Mouse (Mus musculus) R1 (cell line): ENCODE data around the gene Alpk1.

ENCODE experiments used
- DNase-seq: peaks from one replicate; pipeline ENCODE4 v3.0.0-alpha.2; 2018; ENCODE audit warnings: low read depth, low spot score

The Alpk1 gene

DNA sequence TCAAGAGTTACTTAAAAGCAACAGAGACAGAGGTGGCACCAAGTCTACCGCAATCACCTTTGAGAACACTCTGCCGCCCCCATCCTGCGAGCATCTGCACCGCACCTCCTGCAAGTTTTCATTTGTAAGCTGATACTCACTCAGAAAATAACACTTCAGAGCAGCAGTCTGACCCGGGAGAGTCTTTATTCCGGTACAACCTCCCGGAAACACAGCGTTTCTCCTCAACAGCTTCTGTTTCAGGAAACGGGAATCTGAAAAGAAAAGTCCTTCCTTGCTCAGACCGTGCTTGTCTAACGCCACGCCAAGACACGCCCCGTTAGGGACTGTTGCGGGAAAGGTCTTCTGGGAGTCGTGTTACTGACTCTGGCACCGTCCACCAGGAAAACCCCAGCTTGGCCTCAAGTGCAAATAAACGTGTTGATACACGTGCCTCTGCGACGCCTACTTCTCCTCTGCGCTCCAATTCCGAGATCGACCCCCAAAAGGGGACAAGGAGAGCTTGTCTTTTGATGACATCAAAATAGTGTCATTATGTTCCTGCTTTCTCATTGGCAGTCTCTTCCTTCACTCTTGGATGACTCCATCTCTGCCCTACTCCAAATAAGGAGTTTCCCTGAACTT lies at the start of gene Alpk1:
Gene Alpk1 (minus strand): TSS at position 507 of the 624 bp plus-strand sequence.
- DNase-seq = peak; percentile 71

DNA sequence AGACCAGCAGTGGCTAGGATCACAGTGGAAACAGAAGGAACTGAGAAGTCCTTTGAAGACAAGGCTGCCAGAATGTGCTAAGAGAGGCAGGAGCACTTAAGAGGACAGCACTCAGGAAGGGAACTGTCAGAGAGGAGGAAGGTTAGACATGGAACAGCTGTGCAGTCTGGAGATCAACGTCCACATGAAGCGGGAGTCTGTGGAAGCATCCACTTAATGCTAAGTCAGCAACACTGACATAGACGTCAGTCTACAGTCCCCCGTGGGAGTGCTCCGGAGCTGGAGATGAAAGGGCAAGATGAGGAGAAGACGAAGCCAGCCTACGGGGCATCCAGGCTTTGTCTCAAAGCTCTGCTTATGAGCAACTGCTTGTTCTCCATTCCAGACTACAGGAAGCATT lies 46.8 kb upstream of the Alpk1 start:
- DNase-seq = no peak

DNA sequence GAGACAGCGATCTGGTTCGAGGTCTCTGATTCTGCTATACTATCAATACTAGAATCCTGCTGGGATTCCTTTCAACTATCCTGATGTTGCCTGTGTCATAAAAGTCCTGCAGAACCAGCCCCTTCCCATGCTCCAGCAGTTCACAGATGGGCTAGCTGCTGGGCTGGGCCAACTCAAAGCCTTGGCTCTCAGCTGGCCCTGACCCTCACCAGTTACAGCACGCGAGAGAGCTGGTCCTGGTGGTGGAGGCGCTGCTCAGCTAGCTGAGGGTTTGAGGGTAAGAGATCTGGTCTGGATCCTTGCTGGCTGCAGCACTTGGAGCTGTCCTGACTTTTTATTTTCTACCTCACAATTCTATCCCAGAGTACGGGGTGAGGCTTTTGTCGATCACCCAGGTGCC lies 46.2 kb upstream of the Alpk1 start:
- no peak for DNase-seq

- no peak for DNase-seq
Observed at GRCm38 (mm10) chr3:127823886-127824863, 43.8 kb upstream of the Alpk1 start.

DNA sequence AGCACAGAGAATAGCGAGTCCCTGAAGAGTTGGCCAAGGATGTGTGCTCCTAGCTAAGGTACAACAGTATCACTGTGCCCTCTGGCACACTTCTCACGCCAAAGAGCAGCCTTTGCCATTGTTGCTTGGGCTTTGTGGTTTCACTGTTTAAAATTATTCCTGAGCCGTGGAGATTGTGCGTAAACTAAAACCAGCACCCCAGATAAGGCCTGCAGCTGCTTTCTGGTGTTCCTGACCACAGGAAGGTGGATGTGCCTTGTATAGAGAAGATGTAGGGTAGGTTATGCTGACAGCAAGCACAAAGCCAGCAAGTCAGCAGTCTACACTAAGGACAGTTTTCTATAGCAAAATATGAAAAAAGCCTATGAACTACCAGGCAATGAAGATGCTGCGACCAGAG lies 40.9 kb upstream of the Alpk1 start:
- no peak for DNase-seq

DNA sequence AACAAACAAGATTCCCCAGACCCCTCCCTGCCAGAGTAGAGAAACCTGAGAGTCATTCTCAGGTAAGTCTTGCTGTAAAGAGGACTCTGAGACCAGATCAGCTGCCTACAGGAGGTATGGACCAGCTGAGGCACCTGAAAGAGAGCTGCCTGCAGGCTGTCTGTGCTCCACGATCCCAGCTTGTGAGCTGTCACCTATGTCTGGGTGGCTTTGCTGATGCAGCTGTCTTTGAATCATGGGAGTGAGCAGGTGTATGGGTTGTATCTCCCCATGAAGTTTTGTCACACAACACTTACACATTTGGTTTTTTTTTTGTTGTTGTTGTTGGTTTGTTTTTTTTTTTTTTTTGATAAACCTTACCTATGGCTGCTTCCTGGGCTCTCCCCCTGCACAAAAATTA lies 40.1 kb upstream of the Alpk1 start:
- no peak for DNase-seq

DNA sequence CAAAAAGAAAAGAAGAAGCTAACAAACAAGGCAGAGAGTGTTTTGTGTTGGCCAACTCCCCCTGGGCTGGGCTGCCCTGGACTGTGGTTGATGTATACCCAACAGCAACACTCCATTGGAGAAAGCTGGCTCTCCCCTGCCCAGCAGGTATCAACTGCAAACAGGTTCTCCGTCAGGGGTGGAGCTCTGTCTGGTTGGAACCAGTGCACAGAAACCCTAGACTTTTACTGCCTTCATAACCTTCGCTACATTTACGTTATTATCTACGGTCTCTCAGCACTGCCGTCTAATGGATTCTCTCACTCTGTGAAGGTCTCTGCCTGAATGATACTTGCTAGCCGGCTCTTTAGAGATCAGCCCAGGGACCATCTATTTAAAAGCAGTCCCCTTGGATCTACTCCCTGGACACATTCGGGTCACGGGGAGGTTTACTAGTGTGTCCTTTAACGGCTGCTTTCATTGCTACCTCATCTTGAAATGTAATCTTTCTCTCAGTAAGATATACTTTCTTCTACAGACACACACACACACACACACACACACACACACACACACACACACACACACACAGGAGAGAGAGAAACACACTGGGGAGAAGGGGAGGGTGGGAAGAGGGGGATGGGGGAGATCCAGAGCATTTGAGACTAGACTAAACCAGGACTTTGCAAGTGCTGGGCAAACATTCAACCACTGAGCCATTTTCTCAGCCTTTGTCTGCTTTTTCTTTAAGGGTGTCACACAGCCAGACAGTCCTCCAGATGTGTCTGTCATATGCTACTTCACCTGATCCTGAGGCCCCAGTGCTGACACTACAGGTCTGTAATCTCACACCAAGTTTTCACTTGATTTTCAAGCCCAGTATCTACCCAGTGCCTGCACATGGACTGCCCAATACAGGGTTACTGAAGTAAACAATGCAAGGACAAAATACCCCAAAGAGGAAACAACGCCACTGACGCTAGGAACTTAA lies 38.7 kb upstream of the Alpk1 start:
- peak; percentile 17 for DNase-seq

- DNase-seq = no peak
Observed at GRCm38 (mm10) chr3:127817120-127817683, 36.9 kb upstream of the Alpk1 start.

DNA sequence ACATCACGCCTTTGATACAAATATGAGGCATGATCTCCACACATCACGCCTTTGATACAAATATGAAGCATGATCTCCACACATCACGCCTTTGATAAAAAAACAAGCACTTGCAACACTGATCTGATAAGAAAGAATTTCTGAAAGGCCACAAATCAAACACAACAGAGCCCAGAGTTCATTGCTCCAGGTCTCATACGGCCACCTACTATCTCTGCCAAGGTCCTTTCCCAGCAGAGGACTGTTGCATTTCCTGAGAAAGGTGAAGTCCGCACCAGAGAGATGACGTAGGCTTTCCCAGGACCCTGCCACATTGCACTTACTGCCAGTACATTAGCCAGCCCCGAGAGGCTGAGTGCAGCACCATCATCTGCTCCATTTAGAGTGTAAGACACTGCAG lies 28.8 kb upstream of the Alpk1 start:
- DNase-seq = no peak

GRCm38 (mm10) chr3:127807846-127808245 lies 27.5 kb upstream of the Alpk1 start:
- no peak for DNase-seq

GRCm38 (mm10) chr3:127805991-127806390 lies 25.7 kb upstream of the Alpk1 start:
- peak; percentile 20 for DNase-seq

GRCm38 (mm10) chr3:127805071-127805470 lies 24.7 kb upstream of the Alpk1 start:
- DNase-seq = no peak

GRCm38 (mm10) chr3:127804439-127804838 lies 24.1 kb upstream of the Alpk1 start:
- DNase-seq = no peak

DNA sequence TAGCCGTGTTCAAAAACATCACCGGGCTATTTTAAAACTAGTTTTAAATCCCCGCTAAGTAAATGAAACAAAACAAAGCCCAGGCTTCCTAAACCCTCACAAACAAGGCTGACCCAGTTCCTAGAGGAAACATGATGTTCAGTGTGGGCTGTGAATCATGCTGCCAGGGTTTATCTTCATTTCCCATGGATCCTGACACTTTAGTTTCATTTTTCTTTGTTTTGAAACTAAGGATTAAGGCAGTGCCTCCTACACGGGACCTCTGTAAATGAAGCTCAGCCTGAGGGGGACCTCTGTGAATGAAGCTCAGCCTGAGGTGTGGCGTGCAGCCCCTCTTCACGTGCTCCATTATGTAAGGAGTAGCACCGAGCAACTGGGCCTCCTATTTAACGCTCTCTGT lies 22.5 kb upstream of the Alpk1 start:
- no peak for DNase-seq

- no peak for DNase-seq
Observed at GRCm38 (mm10) chr3:127801162-127801561, 20.8 kb upstream of the Alpk1 start.

- no peak for DNase-seq
Observed at GRCm38 (mm10) chr3:127796271-127796670, 15.9 kb upstream of the Alpk1 start.

- peak; percentile 25 for DNase-seq
Observed at GRCm38 (mm10) chr3:127795762-127796161, 15.4 kb upstream of the Alpk1 start.

DNA sequence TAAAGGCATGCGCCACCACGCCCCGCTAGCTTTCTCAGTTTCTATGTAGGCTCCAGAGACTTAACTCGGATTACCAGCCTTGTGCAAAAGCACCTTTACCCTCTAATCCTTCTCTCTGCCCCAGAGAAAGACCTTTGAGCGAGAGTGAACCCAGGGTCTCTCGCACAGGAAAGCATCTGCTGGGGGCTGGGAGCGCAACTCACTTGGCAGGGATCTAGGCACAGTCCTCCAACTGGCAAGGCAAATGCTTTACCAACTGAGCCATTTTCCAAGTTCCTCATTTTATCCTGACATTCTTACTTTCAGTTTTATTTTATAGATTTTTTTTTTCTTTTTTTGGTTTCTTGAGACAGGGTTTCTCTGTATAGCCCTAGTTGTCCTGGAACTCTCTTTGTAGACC lies 12.7 kb upstream of the Alpk1 start:
- DNase-seq = no peak

DNA sequence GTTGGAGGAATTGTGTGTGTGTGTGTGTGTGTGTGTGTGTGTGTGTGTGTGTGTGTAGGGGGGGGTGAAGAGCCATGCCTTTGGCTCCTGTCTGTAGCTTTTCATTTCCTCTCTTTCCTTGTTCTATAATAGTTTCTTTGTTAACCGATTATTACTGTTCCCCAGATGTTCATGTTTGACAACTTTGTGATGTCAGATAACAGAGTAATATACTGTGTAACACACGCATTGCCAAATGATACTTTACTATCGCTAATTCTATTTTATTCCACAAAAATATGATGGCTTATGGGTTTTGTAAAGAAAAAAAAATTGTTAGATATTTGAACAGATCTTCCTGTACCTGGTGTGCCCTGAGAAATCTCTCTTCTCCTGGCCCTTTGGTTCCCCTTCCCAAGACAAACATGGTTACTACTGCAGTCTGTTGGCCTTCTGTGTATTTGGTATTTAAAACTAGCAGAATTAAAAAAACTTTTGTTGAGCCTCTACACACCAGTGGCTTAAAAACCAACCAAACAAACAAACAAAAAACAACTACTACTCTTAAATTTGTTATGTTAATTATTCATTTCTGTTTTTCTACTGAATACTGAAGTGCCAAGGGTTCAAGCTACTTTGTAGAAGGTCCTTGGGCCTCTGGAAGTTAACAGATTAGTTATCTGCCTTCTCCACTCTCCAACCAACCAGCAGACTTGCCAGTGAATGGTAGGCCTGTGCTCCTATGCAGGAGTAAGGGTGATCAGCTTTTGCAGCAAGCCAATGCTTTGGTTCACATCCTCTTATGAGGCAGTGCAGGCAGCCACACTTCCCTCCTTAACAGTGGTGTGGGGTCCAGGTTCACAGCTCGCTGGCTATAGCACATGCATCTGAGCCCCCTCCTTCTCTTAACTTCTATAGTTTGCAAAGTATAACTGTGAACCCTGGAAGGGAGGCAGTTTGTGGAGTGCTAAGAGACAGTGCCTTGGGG lies 11.6 kb upstream of the Alpk1 start:
- DNase-seq = no peak

DNA sequence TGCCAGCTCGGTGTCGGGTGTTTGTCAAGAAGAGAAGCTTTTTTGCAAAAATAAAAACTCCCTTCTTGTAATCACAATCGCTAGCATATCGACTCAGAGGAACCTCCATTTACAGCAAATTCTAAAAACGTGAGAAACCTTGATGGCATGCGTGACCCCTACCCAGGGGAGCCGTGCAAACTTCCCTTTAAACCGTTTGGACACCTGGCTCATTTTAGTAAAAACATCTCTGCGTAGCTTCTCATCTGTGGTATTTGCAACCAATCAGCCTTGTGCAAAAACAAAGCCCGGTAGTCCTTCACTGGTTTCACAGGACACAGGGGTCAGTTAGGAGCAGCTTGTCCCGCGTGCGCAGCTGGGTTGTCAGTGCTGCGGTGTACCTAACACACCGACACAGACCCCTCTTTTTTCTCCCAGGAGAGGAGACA lies 10.7 kb upstream of the Alpk1 start:
- DNase-seq = no peak
